Mouse (Mus musculus) cerebellum, postnatal 4 days (tissue): ENCODE results near the gene Chrm1.

Experiments
- DNase-seq, 2 experiments: peaks; one replicate each; pipeline ENCODE4 v3.0.0; 2022; ENCODE audit warnings: low spot score in 2 of 2, mixed read lengths in 1 of 2

The Chrm1 gene

DNA sequence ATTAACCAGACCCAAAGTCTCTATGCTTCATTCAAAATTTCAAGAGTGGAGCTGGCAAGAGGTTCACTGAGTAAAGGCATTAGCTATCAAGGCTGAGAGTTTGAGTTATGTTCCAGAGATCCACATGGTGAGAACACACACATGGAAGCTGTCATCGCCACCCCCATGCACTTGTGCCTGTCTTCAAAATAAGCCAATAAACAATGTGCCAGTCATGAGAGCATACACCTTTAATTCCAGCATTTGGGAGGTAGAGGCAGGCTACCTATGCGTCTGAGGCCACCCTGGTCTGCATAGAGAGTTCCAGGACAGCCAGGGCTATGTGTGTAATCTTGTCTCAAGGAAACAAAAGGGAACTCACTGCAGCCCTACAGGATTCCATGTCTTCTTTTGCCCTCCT, 20.0 kb downstream of the Chrm1 start:
- DNase-seq, result no peak

GRCm38 (mm10) chr19:8691871-8692539, 28.4 kb downstream of the Chrm1 start:
- no peak for DNase-seq

DNA sequence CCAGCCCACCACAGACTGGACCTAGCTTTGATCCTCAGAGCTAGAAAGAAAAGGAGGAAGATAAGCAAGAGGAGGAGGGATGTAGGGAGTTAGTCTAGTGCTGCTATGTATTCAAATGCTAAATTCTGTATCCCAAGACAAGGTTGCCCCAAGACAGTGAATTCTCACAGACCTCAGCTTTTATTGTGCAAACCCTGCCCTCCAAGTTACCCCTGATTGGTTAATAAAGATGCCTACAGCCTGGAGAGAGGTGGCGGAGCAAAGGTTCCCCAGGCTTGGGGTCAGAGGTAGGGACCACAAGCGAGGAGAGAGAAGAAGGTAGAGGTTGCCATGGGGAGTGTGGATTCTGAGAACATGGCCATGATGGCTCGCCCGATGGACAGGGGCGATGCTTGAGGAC, 29.2 kb downstream of the Chrm1 start:
- no peak for DNase-seq

DNA sequence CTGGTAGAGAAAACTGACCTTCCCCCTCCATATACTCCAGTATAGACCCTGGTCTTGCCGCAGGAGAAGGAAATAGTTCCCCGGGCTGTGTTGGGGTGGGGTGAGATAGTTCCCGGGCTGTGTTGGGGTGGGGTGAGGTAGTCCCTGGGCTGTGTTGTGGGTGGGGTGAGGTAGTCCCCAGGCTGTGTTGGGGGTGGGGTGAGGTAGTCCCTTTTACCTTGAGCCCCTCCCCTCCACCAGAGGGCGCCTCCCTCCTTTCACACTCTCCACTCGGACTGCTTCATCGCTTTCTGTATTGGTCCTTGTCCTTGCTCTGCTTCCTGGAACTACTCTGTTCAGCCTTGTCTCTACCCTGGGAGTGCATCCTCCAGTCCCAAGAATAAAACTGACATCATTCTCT, 31.7 kb downstream of the Chrm1 start:
- no peak for DNase-seq

DNA sequence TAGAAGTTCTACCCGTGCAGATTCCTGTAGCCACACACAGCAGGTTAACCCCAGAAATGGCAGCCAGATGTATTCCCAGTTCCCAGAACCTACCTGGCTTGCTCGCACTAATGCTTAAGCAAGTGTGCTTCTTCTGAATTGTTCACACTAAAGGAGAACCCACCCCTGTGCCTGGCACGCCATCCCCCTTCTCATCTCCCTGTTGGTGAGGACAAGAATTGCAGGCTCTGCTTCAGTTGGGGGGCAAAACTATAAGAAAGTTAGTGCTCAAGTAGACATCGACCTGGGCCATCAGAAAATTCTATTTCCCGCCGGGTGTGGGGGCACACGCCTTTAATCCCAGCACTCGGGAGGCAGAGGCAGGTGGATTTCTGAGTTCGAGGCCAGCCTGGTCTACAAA, 36.1 kb downstream of the Chrm1 start:
- DNase-seq, result no peak

- DNase-seq, result no peak
These were observed 38.9 kb downstream of the Chrm1 start for GRCm38 (mm10) chr19:8702458-8702857.

DNA sequence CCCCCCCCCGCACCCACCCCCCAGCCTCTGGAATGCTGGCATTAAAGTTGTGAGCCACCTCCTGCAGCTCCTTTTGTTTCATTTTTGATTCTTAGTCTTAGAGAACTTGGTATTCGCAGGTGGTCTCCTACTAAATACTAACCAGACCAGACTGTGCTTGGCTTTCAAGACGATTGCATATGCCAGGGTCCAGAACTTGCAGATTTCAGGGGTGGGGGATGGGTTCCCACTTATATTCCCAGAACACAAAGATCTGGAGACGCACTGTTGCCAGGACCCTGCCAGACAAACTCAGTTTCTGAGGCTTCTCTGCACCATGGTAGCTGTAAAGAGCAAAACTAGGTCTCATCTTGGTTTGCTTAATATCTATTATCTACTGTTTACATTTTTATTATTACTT, 40.0 kb downstream of the Chrm1 start:
- no peak for DNase-seq

DNA sequence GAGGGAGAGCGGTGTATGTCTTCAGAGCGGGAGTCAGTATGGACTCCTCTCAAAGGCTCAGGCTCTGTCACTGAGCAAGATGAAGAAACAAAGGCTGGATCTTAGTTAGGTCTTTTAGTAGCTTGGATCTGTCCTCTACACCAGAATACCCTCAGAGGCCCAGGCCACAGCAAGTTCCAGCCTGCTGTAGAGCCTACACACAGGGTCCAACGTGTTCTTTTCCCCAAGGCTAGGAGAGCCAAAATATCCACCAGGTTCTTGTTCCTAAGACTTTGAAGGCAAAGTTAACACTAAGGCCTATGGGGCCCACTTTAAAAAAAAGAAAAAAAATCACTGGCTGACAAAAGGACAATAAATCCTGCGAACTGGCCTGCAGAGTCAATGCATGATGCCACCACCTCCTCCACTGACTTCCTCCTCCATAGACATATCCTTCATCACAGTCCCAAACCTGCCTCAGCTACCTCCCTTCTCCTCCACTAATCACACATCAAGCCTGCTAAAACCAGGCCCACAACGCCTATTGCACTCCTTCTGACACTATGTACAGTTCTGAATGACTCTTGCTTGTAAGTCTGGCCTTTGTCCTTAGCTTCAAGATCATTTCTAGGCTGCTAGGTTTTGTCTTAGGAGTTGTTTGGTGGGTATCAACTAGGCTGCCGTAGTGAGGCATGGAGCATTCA, 41.6 kb downstream of the Chrm1 start:
- no peak for DNase-seq

- no peak for DNase-seq
These were observed 42.6 kb downstream of the Chrm1 start for GRCm38 (mm10) chr19:8706132-8706667.

- DNase-seq, result no peak
These were observed 43.3 kb downstream of the Chrm1 start for GRCm38 (mm10) chr19:8706930-8707329.

GRCm38 (mm10) chr19:8708954-8709353, 45.4 kb downstream of the Chrm1 start:
- no peak for DNase-seq

GRCm38 (mm10) chr19:8710057-8710456, 46.5 kb downstream of the Chrm1 start:
- DNase-seq, result no peak

DNA sequence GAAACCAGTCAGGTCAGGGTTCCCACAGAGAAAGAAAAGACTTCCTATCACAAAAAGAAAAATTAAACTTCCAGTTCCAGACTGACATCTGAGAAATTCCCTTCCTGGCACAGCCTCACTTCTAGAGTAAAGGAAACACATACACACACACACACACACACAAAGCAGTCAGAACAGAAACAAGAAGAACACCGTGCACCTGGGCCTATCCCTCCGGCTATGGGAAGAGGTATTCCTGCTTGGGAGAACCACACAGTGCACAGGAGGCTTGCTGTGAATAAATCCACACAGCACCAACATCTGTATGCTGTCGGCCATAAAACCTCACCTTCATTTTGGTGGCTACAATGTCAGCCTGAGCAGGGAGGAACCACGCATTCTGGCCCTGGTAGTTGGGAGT, 47.9 kb downstream of the Chrm1 start:
- DNase-seq, result no peak

- no peak for DNase-seq
These were observed 48.6 kb downstream of the Chrm1 start for GRCm38 (mm10) chr19:8711949-8712869.

GRCm38 (mm10) chr19:8712870-8713305, 49.3 kb downstream of the Chrm1 start:
- peak; percentile 28 to 70 for DNase-seq

DNA sequence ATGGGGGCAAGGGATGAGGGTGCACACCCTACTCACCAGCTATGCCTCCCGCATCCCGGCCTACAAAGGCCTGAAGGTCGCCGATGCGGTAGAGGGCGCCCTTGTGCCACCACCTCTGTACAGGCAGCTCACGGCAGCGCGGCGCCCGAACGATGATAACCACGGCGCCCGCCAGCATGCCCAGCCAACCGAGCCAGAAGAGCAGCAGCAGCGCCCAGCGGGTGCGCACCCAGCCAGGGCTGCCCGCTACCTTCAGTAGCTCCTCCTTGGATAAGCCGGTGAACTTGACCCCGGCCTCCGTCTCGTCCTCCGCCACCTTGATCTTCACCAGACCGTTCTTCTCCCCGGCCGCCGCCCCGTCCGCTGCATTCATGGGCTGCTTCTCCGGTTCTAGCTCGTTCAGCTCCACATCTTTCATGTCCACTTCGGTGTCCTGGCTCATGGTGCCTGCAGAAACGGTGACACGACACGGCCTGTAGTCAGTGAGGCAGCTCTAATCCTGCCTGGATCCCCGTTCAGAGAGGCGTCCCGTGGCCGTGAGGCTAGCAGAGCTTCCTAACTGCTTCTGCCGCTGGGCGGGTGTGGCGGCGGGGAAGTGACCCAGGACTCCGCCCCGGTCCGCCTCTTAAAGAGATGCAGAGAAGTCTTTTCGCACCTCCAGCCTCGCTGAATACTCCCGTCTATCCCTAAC, 49.9 kb downstream of the Chrm1 start:
- peak; percentile 88 to 96 for DNase-seq

DNA sequence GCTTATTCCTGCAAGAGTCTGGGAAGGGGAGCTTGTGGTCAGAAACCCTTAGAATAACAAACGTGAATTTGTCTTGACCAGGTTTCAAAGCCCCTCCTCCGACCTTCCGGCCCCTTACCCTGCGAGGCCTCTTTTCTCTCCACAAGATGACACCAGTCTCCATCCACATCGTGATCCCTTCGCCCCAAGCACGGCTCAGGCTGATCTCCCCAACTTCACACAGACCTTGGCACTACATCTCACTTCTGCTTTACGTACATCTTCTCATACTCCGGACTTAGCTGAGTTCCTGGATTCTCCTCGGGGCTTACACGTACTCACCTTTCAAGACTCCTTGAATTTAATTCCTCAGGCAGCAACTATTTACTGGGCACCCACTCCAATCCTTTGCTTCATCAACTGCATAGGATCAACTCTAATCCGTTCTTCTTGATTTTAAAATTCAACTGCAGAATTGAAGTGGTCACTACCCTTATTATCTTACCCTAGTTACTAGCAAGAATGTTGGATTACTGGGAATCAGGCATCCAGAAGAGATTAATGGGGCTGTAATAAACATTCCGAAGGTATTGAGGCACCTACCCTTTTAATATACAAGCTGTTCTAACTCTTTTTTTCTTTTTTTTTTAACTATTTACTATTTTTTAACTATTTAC, 50.5 kb downstream of the Chrm1 start:
- DNase-seq, result no peak

GRCm38 (mm10) chr19:8714653-8715481, 51.3 kb downstream of the Chrm1 start:
- no peak for DNase-seq

GRCm38 (mm10) chr19:8715868-8716766, 52.5 kb downstream of the Chrm1 start:
- no peak for DNase-seq
